Mouse (Mus musculus) spleen, adult 2 months (tissue): ENCODE data around the gene Pnmt.

Experiments used
- CTCF ChIP-seq: fragments of 200-500 bp; IDR thresholded peaks from 2 replicates; pipeline ENCODE4 v1.5.1; 2011; ENCODE audit warnings: mild to moderate bottlenecking, inconsistent platforms; ENCODE audit not compliant: insufficient read depth, insufficient read length, insufficient replicate concordance; ENCODE audit errors: extremely low read depth
- POLR2A ChIP-seq: fragments of 200-500 bp; IDR thresholded peaks from 2 replicates; pipeline ENCODE4 v1.6.1; 2011; ENCODE audit warnings: low read depth, low read length, inconsistent platforms

DNA sequence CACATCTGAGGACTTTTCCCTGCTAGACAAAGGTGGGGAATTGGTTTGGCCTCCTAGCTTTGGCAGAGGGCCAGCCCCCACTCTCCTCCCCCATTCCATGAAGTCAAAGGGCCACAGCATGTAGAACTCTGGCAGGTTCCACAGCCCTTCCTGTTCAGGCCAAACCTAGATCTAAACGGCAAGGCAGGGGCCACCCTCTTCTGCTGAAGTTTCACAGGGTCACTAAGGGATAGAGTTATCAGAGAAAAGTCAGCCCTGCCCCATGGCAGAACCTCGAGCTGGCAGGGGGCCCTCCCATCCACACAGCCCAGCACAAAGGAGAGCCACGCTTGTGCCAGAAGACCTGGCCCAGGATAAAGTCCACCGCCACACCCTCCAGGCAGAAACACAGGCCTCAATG is 8.8 kb downstream of the Pnmt start:
- TF ChIP-seq CTCF (no peak), POLR2A (no peak)
